Comparison of ENCODE assay signal across 8 mouse cellular contexts in genomic region chr19:24555466-24555903, GRCm38 (mm10). TPM values are rescaled to one million over a fixed set of nuclear protein-coding genes. Genes with fewer than 3 reads are reported as not detected.
A peak's percentile ranks its signal among the peaks of the same experiment; 100 is the strongest.
DNase-seq lines count a peak whose midpoint lies in the region; ATAC-seq lines count a peak whose summit lies in the region.

TSS of gene Pip5k1b (minus strand) at chr19:24555872.

- 1% methylated on average over 33 of the region's 39 CpGs for WGBS in hindbrain, embryonic 13.5 days

- no peaks in the 10 kb centered on the region for H3K36me3 ChIP-seq in hindbrain, embryonic 13.5 days

- ATAC-seq in hindbrain, embryonic 13.5 days (ENCODE audit: low FRiP score): peak; percentile 73

- peak within 1 kb of the TSS; percentile 10; the same call in 1 of the 2 replicates for H3K27ac ChIP-seq in hindbrain, embryonic 13.5 days

- peak within 1 kb of the TSS; percentile 85 for H3K9ac ChIP-seq in hindbrain, embryonic 13.5 days

- peaks cover 42% of the 10 kb centered on the region for H3K27me3 ChIP-seq in hindbrain, embryonic 13.5 days

- peaks cover 24% of the 10 kb centered on the region for H3K4me1 ChIP-seq in hindbrain, embryonic 13.5 days (replicated peaks)

- peak within 1 kb of the TSS; percentile 80 for H3K4me3 ChIP-seq in hindbrain, embryonic 13.5 days

- H3K4me2 ChIP-seq in hindbrain, embryonic 13.5 days: peak within 1 kb of the TSS; percentile 94

- DNase-seq in ZHBTc4 (ENCODE audit: low read depth, low spot score): peak; percentile 84
- DNase-seq in cerebellum, postnatal 10 days: peak; percentile 72 to 75
- peak; percentile 26 to 30 for DNase-seq in frontal cortex, postnatal 10 days (ENCODE audit: low spot score in 2 of 2)
- peak in 1 of 2 experiments; percentile 36 for DNase-seq in left cerebral cortex, adult 18-20 months (ENCODE audit: low spot score in 2 of 2)
- DNase-seq in lung, postnatal 4 days: peak; percentile 65 to 72
- peak; percentile 34 for DNase-seq in right cerebral cortex, postnatal 25 days
- no peak for DNase-seq in MN1 (ENCODE audit: low spot score)

- H3K9me3 ChIP-seq in hindbrain, embryonic 13.5 days: no peaks in the 10 kb centered on the region

RNA-seq across cellular contexts. Expression of gene Pip5k1b, which starts in this region (rescaled TPM):
- polyA plus RNA-seq in hindbrain, embryonic 13.5 days (2015; fragmentation: Nextera tagmentation; extraction: Ambion mirVana): 1.5 and 1.7 TPM in 2 replicates
- 10 to 100 TPM; 24.1 to 25.8 TPM for total RNA-seq in left cerebral cortex, adult 18-20 months (2021)
